Mouse (Mus musculus) thymus, adult 2 months (tissue): Measurements from ENCODE around the gene Abhd5.

Experiments used
- CTCF ChIP-seq: fragments of 200-500 bp; IDR thresholded peaks from 2 replicates; pipeline ENCODE4 v1.5.1; 2012; ENCODE audit warnings: mild to moderate bottlenecking, control low read depth, low read length, moderate library complexity, borderline replicate concordance; ENCODE audit not compliant: control insufficient read depth, poor library complexity, insufficient read depth; ENCODE audit errors: extremely low read depth
- POLR2A ChIP-seq: fragments of 200-500 bp; IDR thresholded peaks from 2 replicates; pipeline ENCODE4 v1.6.1; 2012; ENCODE audit warnings: mild to moderate bottlenecking, low read length, control low read depth, moderate library complexity; ENCODE audit not compliant: control insufficient read depth, poor library complexity, insufficient read depth; ENCODE audit errors: extremely low read depth

GRCm38 (mm10) chr9:122357073-122357472, 5.7 kb downstream of the Abhd5 start:
- TF ChIP-seq CTCF (no peak), POLR2A (no peak)
